Comparison of ENCODE assay signal across 9 mouse cellular contexts in the genomic region with DNA sequence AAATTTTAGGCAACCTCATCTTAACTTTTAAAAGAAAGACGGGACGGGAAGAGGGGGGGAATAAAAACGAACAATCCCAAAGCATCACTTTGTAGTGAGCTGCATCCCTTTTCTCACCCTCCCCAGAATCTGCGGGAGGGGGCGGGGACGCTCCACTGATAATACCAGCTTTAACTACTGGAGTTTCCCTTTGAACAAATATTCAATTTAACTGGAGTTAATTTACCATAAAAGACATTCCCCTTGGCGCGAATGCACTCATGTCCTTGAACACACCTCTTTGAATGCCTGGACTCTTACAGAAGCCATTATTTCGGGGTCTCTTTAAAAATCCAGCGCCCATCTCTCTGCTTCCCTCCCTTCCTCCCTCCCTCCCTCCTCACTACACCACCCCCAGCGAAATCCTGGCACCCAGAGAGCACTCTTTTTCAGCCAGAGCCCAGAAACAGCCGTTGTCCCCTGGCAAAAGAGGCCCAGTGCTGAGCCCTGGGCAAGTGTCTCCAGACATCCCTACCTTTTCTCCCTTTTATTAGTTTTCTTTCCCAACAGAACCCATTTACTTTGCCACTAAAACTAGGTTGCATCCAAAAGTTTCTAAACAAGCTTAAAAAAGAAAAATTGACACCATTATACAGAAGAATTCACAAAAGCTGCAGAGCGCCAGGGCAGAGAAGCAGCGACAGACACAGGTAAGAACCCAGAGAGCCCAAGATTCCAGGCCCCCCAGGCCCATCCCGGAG.
DNase-seq lines count a peak whose midpoint lies in the region; ATAC-seq lines count a peak whose summit lies in the region.
"Had no signal": no experiment of that assay in that cellular context is flagged by ENCODE, and none has a peak within 500 bp of the region (broad histone marks: within the 10 kb centered on the region; RNA-seq: fewer than 3 reads in every experiment).

No protein-coding gene starts in this region.

- peaks cover 29% of the 10 kb centered on the region for H3K4me1 ChIP-seq in heart, embryonic 11.5 days (ENCODE audit: control insufficient read depth, insufficient read depth, low read length)
- peaks cover 24% of the 10 kb centered on the region for H3K4me1 ChIP-seq in midbrain, embryonic 16.5 days (ENCODE audit: control insufficient read depth, insufficient read depth, low read length)

- 7% methylated on average over 15 of the region's 15 CpGs for WGBS in heart, embryonic 11.5 days (ENCODE audit: insufficient replicate concordance)
- WGBS in midbrain, embryonic 16.5 days, result 6% methylated on average over 15 of the region's 15 CpGs

- H3K27me3 ChIP-seq in heart, embryonic 11.5 days (ENCODE audit: control insufficient read depth, insufficient read depth, low read length), result no peaks in the 10 kb centered on the region
- no peaks in the 10 kb centered on the region for H3K27me3 ChIP-seq in midbrain, embryonic 16.5 days (ENCODE audit: control insufficient read depth, insufficient read depth, low read depth, low read length)

- H3K4me3 ChIP-seq in heart, embryonic 11.5 days (ENCODE audit: low read depth, low read length), result peak overlapping the region; percentile 80
- peak overlapping the region; percentile 71 for H3K4me3 ChIP-seq in midbrain, embryonic 16.5 days (ENCODE audit: low read depth, low read length)

- peak overlapping the region; percentile 100 for H3K27ac ChIP-seq in heart, embryonic 11.5 days (ENCODE audit: low read depth, low read length)
- H3K27ac ChIP-seq in midbrain, embryonic 16.5 days (ENCODE audit: low read length), result peak overlapping the region; percentile 97

- no peak for ATAC-seq in heart, embryonic 11.5 days (replicated peaks; ENCODE audit: insufficient number of reproducible peaks, low FRiP score, low TSS enrichment)
- ATAC-seq in midbrain, embryonic 16.5 days, result no peak

- H3K36me3 ChIP-seq in heart, embryonic 11.5 days (ENCODE audit: control insufficient read depth, insufficient read depth, low read length), result no peaks in the 10 kb centered on the region
- H3K36me3 ChIP-seq in midbrain, embryonic 16.5 days (ENCODE audit: control insufficient read depth, insufficient read depth, low read length), result no peaks in the 10 kb centered on the region
- H3K36me3 ChIP-seq: G1E had no signal

- peak; percentile 35 for DNase-seq in kidney, adult 18-20 months
- DNase-seq in kidney, adult 11 months, result no peak
- peak; percentile 79 to 86 for DNase-seq in cerebellum, postnatal 10 days
- peak; percentile 34 for DNase-seq in kidney, postnatal 14 days
- DNase-seq in thymus, postnatal 0 days (ENCODE audit: low spot score), result no peak
- no peak for DNase-seq in ovary, postnatal 10 days (ENCODE audit: low spot score)

- no peaks in the 10 kb centered on the region for H3K9me3 ChIP-seq in heart, embryonic 11.5 days (replicated peaks; ENCODE audit: control insufficient read depth, low read length)
- H3K9me3 ChIP-seq in midbrain, embryonic 16.5 days (replicated peaks; ENCODE audit: control insufficient read depth, low read length, poor library complexity, severe bottlenecking), result no peaks in the 10 kb centered on the region

- peak overlapping the region; percentile 100 for H3K9ac ChIP-seq in heart, embryonic 11.5 days (ENCODE audit: low read depth, low read length)
- H3K9ac ChIP-seq in midbrain, embryonic 16.5 days (ENCODE audit: low read depth, low read length), result peak overlapping the region; percentile 79

- peak overlapping the region; percentile 94 for H3K4me2 ChIP-seq in heart, embryonic 11.5 days
- peak overlapping the region; percentile 99 for H3K4me2 ChIP-seq in midbrain, embryonic 16.5 days (ENCODE audit: low read length)

Comparison
In these comparisons a context has a peak if more than half of its experiments do, and no peak if none do; other contexts are left out.
1. DNase-seq: peak in kidney, adult 18-20 months (single experiment), cerebellum, postnatal 10 days (2 of 2) and kidney, postnatal 14 days (single experiment); none in kidney, adult 11 months (single experiment), thymus, postnatal 0 days (single experiment) and ovary, postnatal 10 days (single experiment).